Mouse (Mus musculus) B cell, adult 62 days (primary cell): ENCODE data around the gene Gm7951. TPM values are rescaled to one million over a fixed set of nuclear protein-coding genes. Genes with fewer than 3 reads are reported as not detected.

Experiments used
- total RNA-seq: library from RNA; stranded (reverse); gene quantifications from 4 replicates; pipeline ENCODE4 v1.2.4, GENCODE M21; 2023

Gm7951 gene
- not detected in 4 replicates for total RNA-seq

DNA sequence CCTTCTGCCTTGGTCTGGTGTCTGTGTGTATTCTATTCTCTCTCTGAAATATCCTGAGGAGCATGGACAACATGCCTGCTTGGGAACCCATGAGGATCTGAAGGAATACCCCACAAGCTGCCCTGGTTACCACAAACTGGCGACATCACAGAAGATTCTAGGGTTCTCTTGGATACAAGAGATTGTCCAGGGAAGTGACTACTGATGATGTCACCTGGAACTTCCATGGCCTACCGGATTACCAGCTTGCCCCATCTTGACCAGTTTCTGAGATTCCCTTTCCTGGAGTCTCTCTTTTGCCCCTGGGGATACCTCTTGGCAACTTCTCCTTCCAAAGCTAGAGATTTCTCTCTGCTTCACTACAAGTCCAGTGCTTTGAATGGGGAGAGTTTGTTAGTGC is at the start of gene Gm7951:
TSS of gene Gm7951 (minus strand) at position 101 of the 400 bp plus-strand sequence.

GRCm38 (mm10) chr14:42162522-42162921 is 45.4 kb upstream of the Gm7951 start, which contains the start of gene Gm17027:
Gm17027 (minus strand) TSS chr14:42162622.

Other genes with a start within 250 kb of the Gm7951 start
- not detected in 4 replicates for gene Gm7980, start 210.1 kb downstream of the Gm7951 start, total RNA-seq
- not detected in 4 replicates for gene 1700049E17Rik1, start 192.4 kb downstream of the Gm7951 start, total RNA-seq
- gene 1700024B05Rik, start 173.4 kb downstream of the Gm7951 start, total RNA-seq = not detected in 4 replicates
- not detected in 4 replicates for gene Gm6401, start 149.4 kb downstream of the Gm7951 start, total RNA-seq
- gene Gm3543, start 134.0 kb downstream of the Gm7951 start, total RNA-seq = not detected in 4 replicates
- not detected in 4 replicates for gene Gm17027, start 45.3 kb upstream of the Gm7951 start, total RNA-seq
- not detected in 4 replicates for gene Gm3573, start 73.4 kb upstream of the Gm7951 start, total RNA-seq
- gene Gm17026, start 142.7 kb upstream of the Gm7951 start, total RNA-seq = not detected in 4 replicates
- gene Gm9611, start 180.0 kb upstream of the Gm7951 start, total RNA-seq = not detected in 4 replicates
- not detected in 4 replicates for gene Gm7995, start 192.8 kb upstream of the Gm7951 start, total RNA-seq